Mouse (Mus musculus): ENCODE results near the gene Scamp2.

DNA sequence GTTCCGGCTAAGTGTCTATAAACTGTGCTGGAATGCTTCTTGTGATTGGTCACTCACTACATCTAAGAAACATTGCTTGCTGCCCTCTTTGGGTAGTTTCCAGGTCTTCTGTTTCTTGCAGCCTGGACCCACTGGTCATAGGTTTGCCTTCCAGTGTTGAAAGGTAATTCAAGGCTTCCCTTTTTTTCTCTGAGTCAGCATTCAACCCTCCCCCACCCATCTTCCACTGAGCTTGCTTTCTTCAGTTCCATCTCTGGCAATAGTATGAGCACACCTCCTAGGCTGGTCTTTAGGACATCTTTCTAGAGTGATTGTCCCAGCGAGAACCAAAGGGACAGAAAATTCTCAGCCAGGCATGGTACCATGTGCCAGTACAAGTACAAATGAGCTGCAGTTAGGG lies 21.2 kb upstream of the Scamp2 start:
- TF ChIP-seq POLR2A (IDR thresholded peaks at IDR 0.05; ENCODE audit: borderline replicate concordance, extremely low read depth, low read depth, low read length) (no peak), CTCF (IDR thresholded peaks at IDR 0.05; ENCODE audit: insufficient read depth, low read length) (no peak)
